Comparison of ENCODE assay signal across 8 mouse cellular contexts in genomic region chr6:113442087-113442441, GRCm38 (mm10). TPM values are rescaled to one million over a fixed set of nuclear protein-coding genes. Genes with fewer than 3 reads are reported as not detected.
A peak's percentile ranks its signal among the peaks of the same experiment; 100 is the strongest.
DNase-seq lines count a peak whose midpoint lies in the region; ATAC-seq and TF ChIP-seq lines count a peak whose summit lies in the region.

No protein-coding gene starts in this region.

- no peaks in the 10 kb centered on the region for H3K27me3 ChIP-seq in heart, embryonic 11.5 days (ENCODE audit: control insufficient read depth, insufficient read depth, low read length)
- H3K27me3 ChIP-seq in forebrain, embryonic 11.5 days (ENCODE audit: control insufficient read depth, insufficient read depth, low read length): no peaks in the 10 kb centered on the region
- H3K27me3 ChIP-seq in liver, embryonic 14.5 days (ENCODE audit: control insufficient read depth, insufficient read depth, low read length): no peaks in the 10 kb centered on the region

- peak overlapping the region; percentile 97 for H3K9ac ChIP-seq in heart, embryonic 11.5 days (ENCODE audit: low read depth, low read length)
- peak overlapping the region; percentile 78 for H3K9ac ChIP-seq in forebrain, embryonic 11.5 days (ENCODE audit: low read length)
- peak overlapping the region; percentile 70 for H3K9ac ChIP-seq in liver, embryonic 14.5 days (replicated peaks)

- peak overlapping the region; percentile 68 for H3K27ac ChIP-seq in heart, embryonic 11.5 days (ENCODE audit: low read depth, low read length)
- no peak overlapping the region for H3K27ac ChIP-seq in forebrain, embryonic 11.5 days (ENCODE audit: low read depth, low read length)
- H3K27ac ChIP-seq in liver, embryonic 14.5 days: no peak overlapping the region

- H3K36me3 ChIP-seq in heart, embryonic 11.5 days (ENCODE audit: control insufficient read depth, insufficient read depth, low read length): peaks cover 1% of the 10 kb centered on the region
- no peaks in the 10 kb centered on the region for H3K36me3 ChIP-seq in forebrain, embryonic 11.5 days (ENCODE audit: control insufficient read depth, insufficient read depth, low read length)
- no peaks in the 10 kb centered on the region for H3K36me3 ChIP-seq in liver, embryonic 14.5 days (replicated peaks; ENCODE audit: control insufficient read depth, insufficient read depth, low read depth)

- 40% methylated on average over 9 of the region's 9 CpGs for WGBS in heart, embryonic 11.5 days (ENCODE audit: insufficient replicate concordance)
- 41% methylated on average over 9 of the region's 9 CpGs for WGBS in forebrain, embryonic 11.5 days
- 34% methylated on average over 9 of the region's 9 CpGs for WGBS in liver, embryonic 14.5 days (ENCODE audit: insufficient replicate concordance)

- TF ChIP-seq CTCF in liver, embryonic 14.5 days (IDR thresholded peaks at IDR 0.05; ENCODE audit: low read depth): no peak

- H3K4me2 ChIP-seq in heart, embryonic 11.5 days: peak overlapping the region; percentile 78
- H3K4me2 ChIP-seq in forebrain, embryonic 11.5 days (ENCODE audit: low read depth, low read length, severe bottlenecking): peak overlapping the region; percentile 62
- peak overlapping the region; percentile 78 for H3K4me2 ChIP-seq in liver, embryonic 14.5 days (ENCODE audit: low read depth)

- H3K4me3 ChIP-seq in heart, embryonic 11.5 days (ENCODE audit: low read depth, low read length): peak overlapping the region; percentile 98
- peak overlapping the region; percentile 94 for H3K4me3 ChIP-seq in forebrain, embryonic 11.5 days (ENCODE audit: low read depth, low read length)
- peak overlapping the region; percentile 65 to 70; a peak in 3 of 4 replicates for H3K4me3 ChIP-seq in liver, embryonic 14.5 days (ENCODE audit: insufficient read depth in 1 of 2, low read depth in 2 of 2, low read length in 2 of 2)

- no peaks in the 10 kb centered on the region for H3K9me3 ChIP-seq in heart, embryonic 11.5 days (replicated peaks; ENCODE audit: control insufficient read depth, low read length)
- no peaks in the 10 kb centered on the region for H3K9me3 ChIP-seq in forebrain, embryonic 11.5 days (ENCODE audit: control insufficient read depth, low read length)
- no peaks in the 10 kb centered on the region for H3K9me3 ChIP-seq in liver, embryonic 14.5 days (ENCODE audit: control insufficient read depth, low read length)

- DNase-seq in heart, adult 9 months (ENCODE audit: low spot score in 2 of 2): no peak
- DNase-seq in forebrain, embryonic 11.5 days (ENCODE audit: low spot score): no peak
- DNase-seq in liver, embryonic 14.5 days (ENCODE audit: low read depth in 3 of 3, low spot score in 3 of 3): no peak
- no peak for DNase-seq in cerebellum, adult 9-11 months
- DNase-seq in MN1 (ENCODE audit: low spot score): no peak
- DNase-seq in ovary, adult 18-20 months (ENCODE audit: low spot score): no peak

- no peak for TF ChIP-seq EP300 in liver, embryonic 14.5 days (IDR thresholded peaks at IDR 0.05; ENCODE audit: low read depth)

- peaks cover 8% of the 10 kb centered on the region; the same call in 1 of the 2 replicates for H3K4me1 ChIP-seq in heart, embryonic 11.5 days (ENCODE audit: control insufficient read depth, insufficient read depth, low read length)
- peaks cover 4% of the 10 kb centered on the region; the same call in 1 of the 2 replicates for H3K4me1 ChIP-seq in forebrain, embryonic 11.5 days (replicated peaks; ENCODE audit: control insufficient read depth, insufficient read depth, low read length)
- H3K4me1 ChIP-seq in liver, embryonic 14.5 days (replicated peaks; ENCODE audit: control insufficient read depth in 2 of 2, insufficient read depth in 2 of 2, low read length in 1 of 2): peaks cover 9% of the 10 kb centered on the region in 2 experiments

- ATAC-seq in heart, embryonic 11.5 days (replicated peaks; ENCODE audit: insufficient number of reproducible peaks, low FRiP score, low TSS enrichment): no peak
- peak; percentile 27 for ATAC-seq in CD4-positive, CD25-positive, alpha-beta regulatory T cell, adult 4 months
- 0 out of 2 replicates have a peak, but pooled peaks have one; percentile 16 for ATAC-seq in forebrain, embryonic 11.5 days (replicated peaks; ENCODE audit: low FRiP score)
- peak; percentile 19; the same call in 1 of the 2 replicates for ATAC-seq in liver, embryonic 14.5 days (ENCODE audit: insufficient read depth)

RNA-seq across cellular contexts. Expression of gene Jagn1, which starts 0.3 kb away (rescaled TPM):
- polyA plus RNA-seq in heart, embryonic 11.5 days (2014; fragmentation: Nextera tagmentation; extraction: Ambion mirVana): 58.9 and 65.8 TPM in 2 replicates
- 10 to 100 TPM; 54.9 to 66.3 TPM for polyA plus RNA-seq in CD4-positive, CD25-positive, alpha-beta regulatory T cell, adult 4 months (2017; shearing (Covaris generic))
- 66.1 and 75.0 TPM in 2 replicates for polyA plus RNA-seq in forebrain, embryonic 11.5 days (2014; fragmentation: Nextera tagmentation; extraction: Ambion mirVana)
- 23.1 and 24.3 TPM in 2 replicates for polyA plus RNA-seq in liver, embryonic 14.5 days (2012; rRNA removed)
- polyA plus RNA-seq in liver, embryonic 14.5 days (2014; fragmentation: Nextera tagmentation; extraction: Ambion mirVana): 27.0 and 31.7 TPM in 2 replicates

RNA-seq across cellular contexts. Expression of gene Cidec, which starts 6.5 kb away (rescaled TPM):
- not detected in 2 replicates for polyA plus RNA-seq in heart, embryonic 11.5 days (2014; fragmentation: Nextera tagmentation; extraction: Ambion mirVana)
- polyA plus RNA-seq in CD4-positive, CD25-positive, alpha-beta regulatory T cell, adult 4 months (2017; shearing (Covaris generic)): not detected
- not detected in 2 replicates for polyA plus RNA-seq in forebrain, embryonic 11.5 days (2014; fragmentation: Nextera tagmentation; extraction: Ambion mirVana)
- polyA plus RNA-seq in liver, embryonic 14.5 days (2012; rRNA removed): 0.02 TPM in 2 replicates
- polyA plus RNA-seq in liver, embryonic 14.5 days (2014; fragmentation: Nextera tagmentation; extraction: Ambion mirVana): 0.13 TPM in 1 of 2 replicates, not detected in the other

RNA-seq across cellular contexts. Expression of gene Il17re, which starts 16.2 kb away (rescaled TPM):
- 0.72 TPM in 2 replicates for polyA plus RNA-seq in heart, embryonic 11.5 days (2014; fragmentation: Nextera tagmentation; extraction: Ambion mirVana)
- 1 to 10 TPM in 1 of 2 experiments, not detected in 1; 1.2 TPM for polyA plus RNA-seq in CD4-positive, CD25-positive, alpha-beta regulatory T cell, adult 4 months (2017; shearing (Covaris generic))
- 1.0 and 1.2 TPM in 2 replicates for polyA plus RNA-seq in forebrain, embryonic 11.5 days (2014; fragmentation: Nextera tagmentation; extraction: Ambion mirVana)
- polyA plus RNA-seq in liver, embryonic 14.5 days (2012; rRNA removed): 0.11 and 0.24 TPM in 2 replicates
- 0.08 TPM in 1 of 2 replicates, not detected in the other for polyA plus RNA-seq in liver, embryonic 14.5 days (2014; fragmentation: Nextera tagmentation; extraction: Ambion mirVana)

RNA-seq across cellular contexts. Expression of gene Rpusd3, which starts 22.9 kb away (rescaled TPM):
- polyA plus RNA-seq in heart, embryonic 11.5 days (2014; fragmentation: Nextera tagmentation; extraction: Ambion mirVana): 15.9 and 21.2 TPM in 2 replicates
- polyA plus RNA-seq in CD4-positive, CD25-positive, alpha-beta regulatory T cell, adult 4 months (2017; shearing (Covaris generic)): 10 to 100 TPM in 1 of 2 experiments, 1 to 10 TPM in 1; 9.8 to 10.2 TPM
- polyA plus RNA-seq in forebrain, embryonic 11.5 days (2014; fragmentation: Nextera tagmentation; extraction: Ambion mirVana): 26.7 and 28.5 TPM in 2 replicates
- 8.1 and 12.8 TPM in 2 replicates for polyA plus RNA-seq in liver, embryonic 14.5 days (2012; rRNA removed)
- polyA plus RNA-seq in liver, embryonic 14.5 days (2014; fragmentation: Nextera tagmentation; extraction: Ambion mirVana): 8.6 and 11.0 TPM in 2 replicates

RNA-seq across cellular contexts. Expression of gene Il17rc, which starts 29.2 kb away (rescaled TPM):
- polyA plus RNA-seq in heart, embryonic 11.5 days (2014; fragmentation: Nextera tagmentation; extraction: Ambion mirVana): 2.6 and 3.1 TPM in 2 replicates
- polyA plus RNA-seq in CD4-positive, CD25-positive, alpha-beta regulatory T cell, adult 4 months (2017; shearing (Covaris generic)): not detected
- polyA plus RNA-seq in forebrain, embryonic 11.5 days (2014; fragmentation: Nextera tagmentation; extraction: Ambion mirVana): 3.4 and 4.2 TPM in 2 replicates
- 3.4 and 4.3 TPM in 2 replicates for polyA plus RNA-seq in liver, embryonic 14.5 days (2012; rRNA removed)
- 3.4 and 5.6 TPM in 2 replicates for polyA plus RNA-seq in liver, embryonic 14.5 days (2014; fragmentation: Nextera tagmentation; extraction: Ambion mirVana)
